Mouse (Mus musculus): Measurements from ENCODE around the gene Tapt1.

DNA sequence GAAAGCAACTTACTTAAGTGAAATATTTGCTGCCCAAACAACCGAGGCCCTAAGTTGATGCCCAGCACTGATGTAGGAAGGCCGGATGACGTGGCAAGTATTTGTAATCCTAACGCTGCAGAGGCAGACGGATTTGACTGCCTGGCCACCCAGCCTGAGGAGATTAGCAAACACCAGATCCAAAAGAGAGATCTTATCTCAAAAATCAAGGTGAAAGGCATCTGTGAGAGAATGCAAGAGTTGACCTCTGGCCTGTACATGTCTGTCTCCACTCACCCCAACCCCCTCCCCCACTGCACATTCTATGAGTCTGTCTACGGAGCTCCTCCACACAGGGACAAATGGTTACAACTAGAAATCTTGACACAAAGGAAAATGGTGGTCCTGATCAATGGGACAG lies 22.9 kb upstream of the Tapt1 start:
- no peak for TF ChIP-seq POLR2A (IDR thresholded peaks at IDR 0.05; ENCODE audit: borderline replicate concordance, control insufficient read depth, low read depth, low read length)
- TF ChIP-seq CTCF (IDR thresholded peaks at IDR 0.05; ENCODE audit: control insufficient read depth, insufficient read depth, low read length), result no peak

All from bone marrow, adult 2 months (tissue).